Mouse (Mus musculus) neural tube, embryonic 11.5 days (tissue): Measurements from ENCODE around the gene Tjp3. TPM values are rescaled to one million over a fixed set of nuclear protein-coding genes. Genes with fewer than 3 reads are reported as not detected.
A peak's percentile ranks its signal among the peaks of the same experiment; 100 is the strongest.
"Not testable (repeated sequence)": the region's sequence is repeated elsewhere in the genome, so short reads cannot be mapped to it uniquely, and the experiment has no call there.

Source experiments
- ATAC-seq: fragments of 200-750 bp; cut with Nextera tagmentation; 2 replicates; pipeline ENCODE4 v1.8.0; 2017; ENCODE audit warnings: moderate number of reproducible peaks, mild to moderate bottlenecking, moderate TSS enrichment, moderate library complexity; ENCODE audit not compliant: insufficient read depth, low FRiP score, low TSS enrichment
- DNase-seq: peaks from one replicate; pipeline ENCODE4 v3.0.0-alpha.2; 2015; ENCODE audit warnings: low spot score
- H3K27ac ChIP-seq: fragments of 300-500 bp; sonication (generic); 2 replicates; pipeline ENCODE4 v1.5.1; 2014; ENCODE audit warnings: low read depth, mild to moderate bottlenecking, low read length
- H3K27me3 ChIP-seq: fragments of 300-500 bp; sonication (generic); 2 replicates; pipeline ENCODE4 v1.6.1; 2014; ENCODE audit warnings: mild to moderate bottlenecking, low read length, mixed read lengths; ENCODE audit not compliant: control insufficient read depth, insufficient read depth
- H3K36me3 ChIP-seq: fragments of 300-500 bp; sonication (generic); 2 replicates; pipeline ENCODE4 v1.6.1; 2014; ENCODE audit warnings: mild to moderate bottlenecking, low read length, moderate library complexity, mixed read lengths; ENCODE audit not compliant: control insufficient read depth, insufficient read depth
- H3K4me1 ChIP-seq: fragments of 300-500 bp; sonication (generic); 2 replicates; pipeline ENCODE4 v1.6.1; 2014; ENCODE audit warnings: low read length, mixed read lengths; ENCODE audit not compliant: control insufficient read depth, insufficient read depth
- H3K4me2 ChIP-seq: fragments of 300-500 bp; sonication (generic); 2 replicates; pipeline ENCODE4 v1.6.1; 2014; ENCODE audit warnings: low read depth, mild to moderate bottlenecking, moderate library complexity
- H3K4me3 ChIP-seq: fragments of 300-500 bp; sonication (generic); 2 replicates; pipeline ENCODE4 v1.5.1; 2014; ENCODE audit warnings: low read depth, low read length
- H3K9ac ChIP-seq: fragments of 300-500 bp; sonication (generic); 2 replicates; pipeline ENCODE4 v1.6.1; 2014; ENCODE audit warnings: mild to moderate bottlenecking, low read length
- H3K9me3 ChIP-seq: fragments of 300-500 bp; sonication (generic); 2 replicates; pipeline ENCODE4 v1.6.1; 2016; ENCODE audit warnings: low read length; ENCODE audit not compliant: control insufficient read depth
- WGBS: fragments of 180-500 bp; shearing (Covaris S2); extraction: QIAGEN DNeasy Blood & Tissue Kit; methylation state at CpG from one replicate; pipeline ENCODE4 v1.1.7; 2014; 5-methylcytosine and 5-hydroxymethylcytosine counted together
- microRNA-seq: library from miRNA; unstranded; fragments of <30 nt; microRNA quantifications from one replicate; pipeline ENCODE4, GENCODE M21; 2016
- polyA plus RNA-seq: library from polyadenylated mRNA; unstranded; fragments of >200 nt; fragmentation: Nextera tagmentation; extraction: Ambion mirVana; gene quantifications from 2 replicates; pipeline ENCODE4 v1.2.1, GENCODE M21; 2014

Tjp3 gene
- polyA plus RNA-seq, 1 experiment from 2014 or later: 2.5 TPM

GRCm38 (mm10) chr10:81230438-81231332, 60.7 kb downstream of the Tjp3 start, which contains the start of gene Atcay:
Gene Atcay, minus strand, starts transcription at chr10:81230833.
- Histone ChIP-seq H3K9me3 (no peaks in the 10 kb centered on the region), H3K9ac (peak within 1 kb of the TSS; percentile 48), H3K27me3 (peaks cover 22% of the 10 kb centered on the region), H3K4me3 (peak within 1 kb of the TSS; percentile 34), H3K27ac (peak within 1 kb of the TSS; percentile 49; the same call in 1 of the 2 replicates), H3K36me3 (no peaks in the 10 kb centered on the region), H3K4me1 (no peaks in the 10 kb centered on the region), H3K4me2 (peak within 1 kb of the TSS; percentile 45)
- ATAC-seq: peak; percentile 77
- 8% methylated on average over 27 of the region's 27 CpGs for WGBS
- DNase-seq: peak; percentile 64

GRCm38 (mm10) chr10:81229735-81230437, 61.5 kb downstream of the Tjp3 start:
- no peak for ATAC-seq
- H3K4me2 ChIP-seq: peak overlapping the region; percentile 45
- H3K9me3 ChIP-seq: no peaks in the 10 kb centered on the region
- no peaks in the 10 kb centered on the region for H3K36me3 ChIP-seq
- H3K4me3 ChIP-seq: peak overlapping the region; percentile 34
- H3K9ac ChIP-seq: peak overlapping the region; percentile 48
- no peak for DNase-seq
- no peaks in the 10 kb centered on the region for H3K4me1 ChIP-seq
- H3K27ac ChIP-seq: no peak overlapping the region
- WGBS: 14% methylated on average over 20 of the region's 20 CpGs
- H3K27me3 ChIP-seq: peaks cover 22% of the 10 kb centered on the region

DNA sequence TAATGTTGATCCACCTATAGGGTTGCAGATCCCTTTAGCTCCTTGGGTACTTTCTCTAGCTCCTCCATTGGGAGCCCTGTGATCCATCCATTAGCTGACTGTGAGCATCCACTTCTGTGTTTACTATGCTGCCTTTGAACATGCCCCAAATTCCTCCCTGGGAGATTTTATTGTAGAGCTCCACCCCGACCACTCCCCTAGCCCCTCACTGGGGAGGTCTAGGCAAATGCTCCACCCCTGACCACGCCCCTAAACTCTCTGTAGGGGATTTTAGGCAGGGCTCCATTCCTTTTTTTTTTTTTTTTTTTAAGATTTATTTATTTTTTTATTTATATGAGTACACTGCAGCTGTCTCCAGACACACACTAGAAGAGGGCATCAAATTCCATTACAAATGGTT, 67.7 kb downstream of the Tjp3 start:
- WGBS: 56% methylated on average over 2 of the region's 2 CpGs
- ATAC-seq, H3K4me2 ChIP-seq: not testable (repeated sequence)

More for the DNA sequence above, 67.7 kb downstream of the Tjp3 start:
- H3K9ac ChIP-seq, H3K27me3 ChIP-seq, DNase-seq, H3K4me3 ChIP-seq, H3K4me1 ChIP-seq, H3K27ac ChIP-seq, H3K36me3 ChIP-seq, H3K9me3 ChIP-seq: not testable (repeated sequence)

Small RNA genes within 50 kb of the gene (microRNA-seq; reads per million reads assigned to microRNA genes)
- 9.6 reads per million, percentile 21 among the genes with 10 or more reads in this experiment for gene Mir3057

Other genes with a start within 250 kb of the Tjp3 start
- 248 and 262 TPM in 2 replicates for gene Sgta, start 231.4 kb downstream of the Tjp3 start, polyA plus RNA-seq
- 63.9 and 65.8 TPM in 2 replicates for gene Thop1, start 221.5 kb downstream of the Tjp3 start, polyA plus RNA-seq
- 0.11 and 0.70 TPM in 2 replicates for gene Creb3l3, start 192.7 kb downstream of the Tjp3 start, polyA plus RNA-seq
- 212 and 240 TPM in 2 replicates for gene Map2k2, start 185.7 kb downstream of the Tjp3 start, polyA plus RNA-seq
- gene Zbtb7a, start 156.4 kb downstream of the Tjp3 start, polyA plus RNA-seq: 7.1 and 8.8 TPM in 2 replicates
- gene Pias4, start 123.7 kb downstream of the Tjp3 start, polyA plus RNA-seq: 68.3 and 68.4 TPM in 2 replicates
- gene Eef2, start 115.0 kb downstream of the Tjp3 start, polyA plus RNA-seq: 463 and 504 TPM in 2 replicates
- 56.4 and 58.6 TPM in 2 replicates for gene Dapk3, start 108.6 kb downstream of the Tjp3 start, polyA plus RNA-seq
- gene 4930442H23Rik, start 107.7 kb downstream of the Tjp3 start, polyA plus RNA-seq: not detected in 2 replicates
- 0.12 TPM in 2 replicates for gene Nmrk2, start 89.5 kb downstream of the Tjp3 start, polyA plus RNA-seq
- gene Atcay, start 60.7 kb downstream of the Tjp3 start, polyA plus RNA-seq: 21.9 and 24.1 TPM in 2 replicates
- gene Zfr2, start 58.4 kb downstream of the Tjp3 start, polyA plus RNA-seq: 5.8 and 6.0 TPM in 2 replicates
- 2.0 and 3.0 TPM in 2 replicates for gene Matk, start 38.6 kb downstream of the Tjp3 start, polyA plus RNA-seq
- gene Mrpl54, start 24.6 kb downstream of the Tjp3 start, polyA plus RNA-seq: 178 and 180 TPM in 2 replicates
- gene Apba3, start 24.6 kb downstream of the Tjp3 start, polyA plus RNA-seq: 35.3 and 39.0 TPM in 2 replicates
- gene Pip5k1c, start 1.4 kb upstream of the Tjp3 start, polyA plus RNA-seq: 64.6 and 65.8 TPM in 2 replicates
- gene Cactin, start 29.5 kb upstream of the Tjp3 start, polyA plus RNA-seq: 39.4 and 46.2 TPM in 2 replicates
- 1.8 and 2.9 TPM in 2 replicates for gene Tbxa2r, start 37.1 kb upstream of the Tjp3 start, polyA plus RNA-seq
- gene Gipc3, start 51.7 kb upstream of the Tjp3 start, polyA plus RNA-seq: not detected in 2 replicates
- gene Hmg20b, start 58.9 kb upstream of the Tjp3 start, polyA plus RNA-seq: 104 and 110 TPM in 2 replicates
- gene Mfsd12, start 65.9 kb upstream of the Tjp3 start, polyA plus RNA-seq: 5.3 and 5.7 TPM in 2 replicates
- gene 4930404N11Rik, start 74.2 kb upstream of the Tjp3 start, polyA plus RNA-seq: 0.20 and 0.50 TPM in 2 replicates
- 112 and 120 TPM in 2 replicates for gene Fzr1, start 86.9 kb upstream of the Tjp3 start, polyA plus RNA-seq
- gene Dohh, start 92.8 kb upstream of the Tjp3 start, polyA plus RNA-seq: 64.1 and 76.1 TPM in 2 replicates
- 1.7 and 3.0 TPM in 2 replicates for gene Gm48551, start 92.9 kb upstream of the Tjp3 start, polyA plus RNA-seq
- 0.97 and 1.3 TPM in 2 replicates for gene Gm48552, start 97.4 kb upstream of the Tjp3 start, polyA plus RNA-seq
- gene Smim24, start 101.5 kb upstream of the Tjp3 start, polyA plus RNA-seq: 1.9 and 3.5 TPM in 2 replicates
- 16.8 TPM in 2 replicates for gene Nfic, start 164.1 kb upstream of the Tjp3 start, polyA plus RNA-seq
- gene Celf5, start 191.1 kb upstream of the Tjp3 start, polyA plus RNA-seq: 10.6 and 11.1 TPM in 2 replicates
- gene Ncln, start 204.8 kb upstream of the Tjp3 start, polyA plus RNA-seq: 66.2 and 74.2 TPM in 2 replicates
- 0.45 and 0.58 TPM in 2 replicates for gene S1pr4, start 208.6 kb upstream of the Tjp3 start, polyA plus RNA-seq
- gene Gna15, start 232.6 kb upstream of the Tjp3 start, polyA plus RNA-seq: 0.41 TPM in 2 replicates